Mouse (Mus musculus) left cerebral cortex, adult 9 months (tissue): ENCODE data around the gene Gpr156.
A peak's percentile ranks its signal among the peaks of the same experiment; 100 is the strongest.

Experiments used
- DNase-seq, 2 experiments: peaks; one replicate each; pipeline ENCODE4 v3.0.0; 2022; ENCODE audit warnings: low spot score in 2 of 2

The Gpr156 gene

DNA sequence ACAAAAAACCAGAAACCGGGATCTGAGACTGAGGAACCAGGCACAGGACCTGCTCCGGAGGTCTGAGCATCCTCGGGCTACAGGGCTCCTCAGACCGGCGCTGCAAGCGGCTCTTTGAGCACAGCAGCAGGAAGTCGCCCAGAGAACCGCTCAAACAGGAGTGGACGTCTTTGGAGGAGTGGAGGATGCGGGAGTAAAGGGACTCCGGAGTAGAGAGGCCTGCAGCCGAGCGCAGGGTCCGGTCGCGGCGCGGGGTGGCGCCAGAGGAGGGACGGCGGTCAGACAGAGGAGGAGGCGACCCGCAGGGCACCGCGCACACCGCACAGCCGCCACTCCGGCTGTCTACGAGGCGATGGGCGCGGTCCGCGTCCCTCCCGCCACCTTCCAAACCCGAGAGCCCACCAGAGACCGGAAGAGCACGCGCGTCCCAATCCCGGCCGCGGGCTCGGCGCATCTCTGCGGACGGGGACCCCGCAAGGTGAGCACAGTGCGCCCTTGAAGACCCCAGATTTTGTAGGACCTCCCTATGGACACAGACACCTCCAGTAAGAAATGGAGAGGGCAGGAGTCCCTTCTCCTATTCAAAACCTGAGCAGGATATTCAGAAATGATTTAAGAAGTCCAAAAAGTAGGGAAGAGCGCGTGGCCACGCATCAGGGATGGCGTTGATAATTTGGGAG, at the start of gene Gpr156:
TSS of gene Gpr156 (plus strand) at position 359 of the 680 bp plus-strand sequence.
- peak in 1 of 2 experiments; percentile 24 for DNase-seq

DNA sequence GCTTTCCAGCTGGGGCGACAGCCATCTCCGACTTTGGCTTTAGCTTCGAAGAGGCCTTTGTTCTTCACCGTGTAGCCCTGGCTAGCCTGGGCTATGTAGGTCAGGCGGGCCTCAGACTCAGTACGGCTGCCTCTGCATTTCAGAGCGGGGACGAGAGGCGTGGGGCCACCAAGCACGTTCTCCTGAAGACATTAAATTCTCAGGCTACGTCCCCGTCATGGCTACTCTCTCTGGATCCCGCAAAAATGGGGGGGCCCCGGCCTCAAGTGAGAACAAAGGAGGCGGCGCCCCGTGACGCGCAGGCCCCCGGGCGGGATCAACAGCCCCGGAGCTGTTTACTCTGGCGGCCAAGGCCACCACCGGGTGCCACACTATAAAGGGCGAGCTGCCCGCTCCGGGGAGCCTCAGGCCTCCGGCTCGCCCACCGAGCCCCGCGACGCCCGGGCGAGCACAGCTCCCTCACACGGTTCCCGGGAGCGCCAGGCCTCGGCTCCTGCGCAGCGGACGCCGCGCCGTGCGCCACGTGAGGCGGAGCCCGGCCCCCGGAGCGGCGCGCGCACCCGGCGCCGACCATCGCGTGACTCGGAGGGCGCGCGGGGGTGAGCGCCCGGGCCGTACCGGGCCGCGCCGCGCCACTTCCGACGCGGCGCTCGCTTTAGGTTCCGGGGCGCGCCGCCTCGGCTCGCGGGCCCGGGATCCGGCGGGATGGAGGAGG, 48.3 kb upstream of the Gpr156 start, which contains the start of gene Lrrc58:
TSS of gene Lrrc58 (plus strand) at position 599 of the 715 bp plus-strand sequence.
- peak; percentile 64 to 81 for DNase-seq

DNA sequence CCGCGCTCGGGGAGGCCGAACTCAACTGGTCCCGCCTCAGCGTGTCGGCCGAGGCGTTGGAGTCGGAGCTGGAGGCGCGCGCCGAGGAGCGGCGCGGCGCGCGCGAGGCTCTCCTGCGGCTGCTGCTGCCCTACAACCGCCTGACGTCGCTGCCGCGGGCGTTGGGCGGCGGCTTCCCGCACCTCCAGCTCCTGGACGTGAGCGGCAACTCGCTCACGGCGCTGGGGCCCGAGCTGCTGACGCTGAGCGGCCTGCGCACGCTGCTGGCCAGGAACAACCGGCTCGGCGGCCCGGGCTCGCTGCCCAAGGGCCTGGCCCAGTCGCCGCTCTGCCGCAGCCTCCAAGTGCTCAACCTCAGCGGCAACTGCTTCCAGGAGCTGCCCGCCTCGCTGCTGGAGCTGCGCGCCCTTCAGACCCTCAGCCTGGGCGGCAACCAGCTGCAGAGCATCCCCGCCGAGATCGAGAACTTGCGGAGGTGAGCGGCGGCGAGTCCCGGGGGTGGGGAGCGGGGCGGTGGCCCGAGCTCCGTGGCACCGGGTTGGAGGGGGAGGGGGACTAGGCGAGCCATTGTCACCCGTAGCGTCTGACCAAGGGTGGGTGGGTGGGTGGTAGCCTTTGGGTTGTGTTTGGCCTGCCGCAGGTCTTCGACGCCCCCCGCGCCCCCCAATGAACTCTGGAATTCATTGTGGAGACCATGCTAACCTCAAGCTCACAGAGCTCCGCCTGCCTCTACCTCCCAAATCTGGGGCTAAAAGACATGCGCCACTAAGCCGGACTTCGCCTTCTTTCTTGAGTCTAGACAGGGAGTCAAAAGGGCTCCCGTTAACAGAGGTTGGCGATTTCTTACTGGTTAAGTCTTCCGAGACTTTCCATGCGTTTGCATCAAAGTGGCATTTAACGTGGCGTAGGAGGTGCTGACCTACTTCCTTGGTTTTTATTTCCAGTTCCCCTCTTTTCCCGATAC, 47.5 kb upstream of the Gpr156 start:
- DNase-seq, result peak in 1 of 2 experiments; percentile 34

DNA sequence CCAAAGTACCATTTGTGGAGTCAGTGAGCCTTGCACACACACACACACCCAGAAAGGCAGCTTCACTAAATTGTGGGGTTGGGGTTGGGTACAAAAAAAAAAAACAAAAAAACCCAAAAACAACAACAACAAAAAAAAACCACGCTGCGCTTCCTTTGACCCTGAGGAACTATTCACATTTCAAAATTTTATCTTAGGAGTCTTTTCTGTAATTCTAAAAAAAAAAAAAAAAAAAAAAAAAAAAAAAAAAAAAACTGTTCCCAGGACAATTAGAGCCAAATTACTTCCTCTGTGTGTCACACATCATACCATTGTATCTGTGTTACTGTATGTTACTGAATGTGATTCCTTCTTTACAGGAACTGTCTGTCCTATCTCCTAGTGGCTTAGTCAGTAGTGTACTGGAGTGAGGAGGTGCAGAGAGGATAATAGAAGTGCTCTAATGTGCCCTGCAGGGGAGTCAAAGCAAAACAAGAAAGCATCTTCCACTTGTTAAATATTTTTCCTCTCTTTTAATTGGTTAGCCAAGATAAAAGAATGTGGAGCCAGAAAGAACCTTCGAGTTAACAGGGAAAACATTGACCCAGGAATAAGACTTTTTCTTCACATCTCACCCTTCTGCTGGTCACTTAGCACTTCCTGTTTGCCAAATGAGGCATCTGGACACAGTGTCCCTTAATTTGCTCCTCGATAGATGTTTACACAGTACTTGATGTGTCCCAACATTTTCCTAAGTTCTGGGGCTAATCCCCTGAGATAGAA, 46.6 kb upstream of the Gpr156 start:
- DNase-seq, result no peak

DNA sequence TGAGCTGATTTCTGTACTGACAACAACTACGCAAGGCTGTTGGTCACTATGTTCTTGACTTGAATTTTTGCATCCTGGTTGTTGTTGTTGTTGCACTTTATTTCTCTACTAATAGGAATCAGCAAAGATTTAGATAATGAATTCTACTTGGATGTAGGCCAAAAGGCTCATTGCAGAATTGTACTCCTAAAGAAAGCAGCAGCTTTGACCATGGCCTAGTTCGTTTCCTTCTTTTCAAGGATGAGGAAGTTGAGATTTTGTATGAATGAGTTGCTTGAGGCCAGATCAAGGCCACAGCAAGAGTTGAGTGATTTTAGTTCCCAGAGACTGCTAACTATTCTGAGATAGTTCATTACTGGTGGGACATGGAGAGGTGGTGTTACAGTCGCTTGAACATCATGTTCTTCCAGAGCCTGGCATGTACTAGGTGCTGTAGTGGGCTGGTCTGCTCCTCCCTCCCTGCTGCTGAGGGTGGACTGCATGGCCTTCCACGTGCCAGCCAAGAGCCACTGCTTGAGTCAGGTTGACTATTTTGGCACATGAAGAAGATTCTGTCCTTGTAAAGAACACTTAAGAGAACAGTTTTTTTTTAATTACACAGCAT, 45.1 kb upstream of the Gpr156 start:
- DNase-seq, result peak in 1 of 2 experiments; percentile 40

DNA sequence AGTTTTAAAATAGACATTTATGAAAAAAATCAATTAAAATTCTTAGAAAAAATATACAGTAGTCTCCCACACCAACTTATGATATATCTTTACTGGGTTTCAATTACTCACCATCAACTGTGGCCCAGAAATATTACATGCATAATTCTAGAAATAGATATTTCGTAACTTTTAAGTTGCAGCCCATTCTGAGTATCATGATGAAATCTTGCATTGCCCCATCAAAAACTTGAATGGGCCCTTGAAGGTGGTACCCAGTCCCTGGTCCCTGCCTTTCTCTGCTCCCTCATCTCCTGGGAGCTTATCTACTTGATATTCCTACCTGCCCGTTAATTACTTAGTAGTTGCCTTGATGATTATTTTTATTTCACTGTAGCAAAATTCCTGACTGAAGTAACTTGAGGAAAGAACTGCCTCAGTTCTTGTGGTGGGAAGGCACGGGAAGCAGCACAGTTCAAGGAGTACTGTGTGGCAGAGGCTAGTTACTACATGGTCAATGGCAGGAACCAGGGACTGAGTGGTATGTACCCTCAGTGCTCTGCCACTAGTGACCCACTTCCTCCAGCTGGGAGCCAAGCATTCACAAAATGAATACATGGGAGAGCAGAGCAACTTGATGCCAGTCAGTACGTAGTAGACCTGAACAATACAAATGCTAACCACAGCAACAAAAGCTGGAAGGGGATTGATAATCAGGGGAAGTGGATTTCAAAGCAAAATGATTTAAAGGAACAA, 41.6 kb upstream of the Gpr156 start:
- no peak for DNase-seq

DNA sequence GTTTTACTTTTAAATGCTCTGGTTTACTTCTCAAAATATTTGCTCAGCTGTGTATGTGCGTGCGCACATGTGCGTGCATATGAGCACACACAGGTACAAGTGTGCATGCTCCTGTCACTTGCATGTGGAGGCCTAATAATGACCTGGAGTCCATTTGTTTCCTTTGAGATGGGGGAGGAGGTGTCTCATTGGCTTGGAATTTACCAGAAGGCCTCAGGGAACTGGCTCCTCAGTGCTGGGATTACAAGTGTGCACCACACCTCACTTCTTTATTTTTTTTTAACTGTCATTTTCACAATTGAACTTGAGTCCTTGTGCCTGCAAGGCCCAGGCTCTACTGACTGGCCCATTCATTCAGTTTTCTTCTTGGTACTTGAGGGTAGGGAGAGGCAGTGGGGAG, 38.9 kb upstream of the Gpr156 start:
- no peak for DNase-seq

DNA sequence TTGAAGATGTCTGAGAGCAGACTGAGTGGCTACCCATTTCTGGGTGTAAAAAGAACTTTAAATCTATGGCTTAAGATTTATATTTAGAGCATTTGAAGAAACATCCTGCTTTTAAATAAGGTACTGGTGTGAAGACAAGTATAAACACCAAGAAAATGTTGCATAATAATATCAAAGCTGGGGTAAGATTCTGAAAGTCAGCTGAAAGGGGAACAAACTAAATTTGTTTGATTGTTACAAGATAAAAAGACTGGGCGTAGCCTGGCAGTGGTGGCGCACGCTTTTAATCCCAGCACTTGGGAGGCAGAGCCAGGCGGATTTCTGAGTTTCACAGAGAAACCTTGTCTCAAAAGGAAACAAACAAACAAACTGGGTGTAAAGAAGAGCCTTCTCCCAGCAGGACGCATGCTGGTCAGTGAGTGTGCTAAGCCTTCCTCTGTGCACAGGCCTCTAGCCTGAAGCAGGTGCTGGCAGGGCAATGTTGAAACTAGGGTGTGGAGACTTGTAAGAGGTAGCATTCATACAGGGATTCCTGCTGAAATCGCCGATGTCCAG, 37.3 kb upstream of the Gpr156 start:
- DNase-seq, result no peak

DNA sequence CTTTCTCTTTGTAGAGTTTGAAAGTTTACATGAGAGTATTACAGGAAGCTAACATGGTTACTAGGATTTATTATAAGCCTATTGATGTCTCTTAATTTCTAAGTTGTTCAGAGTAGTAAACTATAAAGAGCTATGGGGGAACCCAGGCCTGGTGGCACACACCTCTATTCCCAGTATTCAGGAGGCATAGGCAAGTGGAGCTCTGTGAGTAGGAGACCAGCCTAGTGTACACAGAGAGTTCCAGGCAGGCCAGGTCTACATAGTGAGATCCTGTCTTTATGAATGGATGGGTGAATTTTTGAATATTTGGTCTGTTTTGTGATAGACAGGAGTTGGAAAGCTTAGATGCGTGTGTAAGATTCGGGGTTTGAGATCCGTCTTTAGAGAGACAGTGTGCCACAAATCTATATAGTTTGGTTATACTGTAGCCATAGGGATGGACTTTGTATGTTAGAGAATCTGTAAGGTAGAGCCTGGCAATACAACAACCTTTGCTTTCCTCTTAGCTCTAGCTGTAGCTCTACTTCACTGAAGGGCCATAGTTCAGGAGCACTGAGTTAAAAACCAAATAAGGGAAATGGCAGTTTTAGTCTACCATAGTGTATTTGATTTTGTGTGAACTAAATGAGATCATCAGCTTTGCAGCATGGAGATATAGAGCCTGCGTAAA, 36.4 kb upstream of the Gpr156 start:
- DNase-seq, result no peak

DNA sequence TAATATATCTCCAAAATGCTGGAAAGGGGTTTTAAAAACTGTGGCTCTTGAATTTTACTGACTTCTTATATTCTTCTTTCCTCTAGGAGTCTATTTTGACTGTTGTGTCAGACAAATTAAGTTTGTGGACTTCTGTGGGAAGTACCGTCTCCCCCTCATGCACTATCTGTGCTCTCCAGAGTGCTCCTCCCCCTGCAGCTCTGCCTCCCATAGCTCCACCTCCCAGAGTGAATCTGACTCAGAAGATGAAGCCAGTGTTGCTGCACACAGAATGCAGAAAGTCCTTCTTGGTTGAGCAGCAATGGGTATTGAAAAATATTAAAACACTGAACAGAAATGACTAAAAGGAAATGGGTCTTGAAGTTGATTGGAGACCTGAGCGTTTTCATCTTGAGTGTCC, 35.1 kb upstream of the Gpr156 start:
- DNase-seq, result no peak

DNA sequence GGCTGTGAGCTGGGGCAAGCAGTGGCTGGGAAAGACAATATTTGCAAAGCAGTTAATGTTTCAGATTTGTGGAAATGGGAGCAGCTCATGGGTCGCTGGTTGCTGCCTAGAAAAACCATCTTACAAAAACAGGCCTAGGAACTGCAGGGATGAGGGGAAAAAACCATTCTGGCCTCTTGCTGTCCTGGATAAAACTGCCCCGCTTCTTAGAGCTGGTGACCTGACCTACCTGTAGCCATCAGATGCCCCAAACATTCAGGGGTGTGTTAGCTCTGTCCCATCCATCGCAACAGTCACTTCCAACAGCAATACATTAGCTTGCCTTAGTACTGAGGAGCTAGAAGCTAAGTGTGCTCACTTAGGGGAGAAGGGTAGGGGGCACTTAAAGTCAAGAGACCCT, 27.3 kb upstream of the Gpr156 start:
- no peak for DNase-seq

DNA sequence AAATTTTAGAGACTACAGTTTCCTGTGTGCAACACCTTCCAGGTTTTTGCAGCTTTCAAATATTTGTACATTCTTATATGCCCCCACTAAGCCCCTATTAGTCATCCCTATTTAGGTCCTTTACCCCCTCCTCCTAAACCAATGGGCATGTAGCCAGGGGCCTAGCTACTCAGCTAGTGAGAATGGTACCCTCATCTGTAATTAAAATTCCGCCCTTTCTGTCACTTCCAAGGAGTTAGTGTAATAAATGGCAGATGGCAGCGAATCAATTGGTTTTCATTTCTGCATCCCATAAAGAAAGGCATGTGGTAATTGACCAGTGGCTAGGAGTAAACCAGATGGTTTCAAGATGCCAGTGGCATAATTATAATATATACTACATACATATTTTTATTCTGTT, 23.6 kb upstream of the Gpr156 start:
- no peak for DNase-seq

DNA sequence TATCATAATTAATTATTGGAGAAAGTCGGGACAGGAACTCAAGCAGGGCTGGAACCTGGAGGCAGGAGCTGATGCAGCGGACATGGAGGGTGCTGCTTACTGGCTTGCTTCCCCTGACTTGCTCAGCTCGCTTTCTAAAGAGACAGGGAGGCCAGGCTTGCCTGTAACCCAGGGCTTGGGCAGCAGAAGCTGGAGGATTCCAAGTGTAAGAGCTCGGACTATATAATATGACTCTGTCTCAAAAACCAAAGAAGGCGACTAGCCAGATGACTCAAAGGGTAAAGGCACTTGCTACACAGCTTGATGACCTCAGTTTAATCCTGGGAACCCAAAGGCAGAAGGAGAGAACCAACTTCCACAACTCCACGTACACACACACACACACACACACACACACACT, 22.9 kb upstream of the Gpr156 start:
- no peak for DNase-seq

DNA sequence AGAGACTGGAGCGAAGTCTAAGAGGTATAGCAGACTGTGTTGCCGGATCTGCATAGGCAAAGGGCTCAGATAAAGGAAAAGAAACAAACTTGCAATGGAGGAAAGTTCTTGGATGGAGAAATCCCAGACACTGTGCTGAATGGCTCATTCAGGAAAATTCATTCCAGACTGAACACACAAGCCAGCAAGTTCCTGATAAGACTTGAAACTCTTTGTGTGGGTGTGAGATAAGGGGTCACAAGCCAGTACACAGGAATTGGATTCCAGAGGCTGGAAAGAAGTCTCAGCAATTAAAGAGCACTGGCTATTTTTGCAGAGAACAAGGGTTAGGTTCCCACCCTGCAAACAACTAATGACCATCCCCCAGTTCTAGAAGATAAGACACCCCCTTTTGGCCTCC, 22.4 kb upstream of the Gpr156 start:
- no peak for DNase-seq

DNA sequence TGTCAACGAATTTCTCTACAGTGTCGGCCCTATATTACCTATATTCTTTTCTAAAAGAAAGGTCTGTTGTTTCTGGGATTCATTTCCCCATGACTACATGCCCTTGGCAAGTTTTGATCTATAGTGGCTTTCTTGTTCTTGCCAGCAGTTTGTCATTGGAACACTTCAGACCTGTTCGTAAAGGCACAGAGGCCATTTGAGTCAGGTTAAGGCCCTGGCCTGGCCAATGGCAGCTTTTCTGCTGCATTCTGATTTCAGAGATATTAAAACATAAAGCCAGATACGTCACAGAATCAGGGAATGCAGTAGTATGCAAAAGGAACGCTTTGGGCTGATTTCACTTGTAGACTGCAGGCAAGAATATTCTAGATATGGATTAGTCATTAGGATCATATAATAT, 17.5 kb upstream of the Gpr156 start:
- DNase-seq, result no peak

DNA sequence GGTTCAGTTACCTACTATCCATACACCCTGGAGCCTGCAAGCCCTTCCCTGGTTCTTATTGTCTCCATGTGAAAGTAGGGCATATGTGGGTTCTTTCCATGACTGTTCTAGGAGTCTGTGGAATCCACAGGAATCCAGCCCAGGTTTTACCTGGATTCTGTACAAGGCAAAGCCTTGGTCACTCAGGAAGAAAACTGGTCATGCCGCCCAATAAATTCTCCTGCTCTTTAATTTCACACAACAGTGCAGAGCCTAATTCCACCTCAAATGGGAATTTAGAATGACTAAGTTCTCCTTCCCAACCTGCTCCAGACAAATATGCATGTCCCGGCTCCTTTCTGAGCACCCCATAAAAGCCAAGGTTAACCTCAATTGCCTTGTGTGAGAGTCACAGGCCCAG, 16.9 kb upstream of the Gpr156 start:
- DNase-seq, result no peak

DNA sequence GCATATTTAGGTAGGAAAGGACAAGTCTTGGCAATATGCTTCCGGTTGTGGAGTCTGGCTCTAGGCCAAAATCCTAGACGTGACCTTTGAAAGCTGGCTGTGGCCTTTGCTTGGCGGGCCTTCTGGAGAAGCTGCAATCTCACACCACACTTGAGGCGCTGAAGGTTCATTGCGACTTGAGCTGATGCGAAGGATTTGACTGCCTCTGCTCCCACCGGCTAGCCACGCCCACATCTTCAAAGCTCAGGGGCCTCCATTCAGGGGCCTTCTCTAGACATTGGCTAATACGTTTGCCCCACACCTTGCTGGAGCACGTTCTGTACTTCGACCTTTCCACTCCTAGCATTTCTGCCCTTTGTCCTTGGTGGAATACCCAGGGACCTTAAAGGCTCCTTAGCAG, 15.0 kb upstream of the Gpr156 start:
- no peak for DNase-seq

DNA sequence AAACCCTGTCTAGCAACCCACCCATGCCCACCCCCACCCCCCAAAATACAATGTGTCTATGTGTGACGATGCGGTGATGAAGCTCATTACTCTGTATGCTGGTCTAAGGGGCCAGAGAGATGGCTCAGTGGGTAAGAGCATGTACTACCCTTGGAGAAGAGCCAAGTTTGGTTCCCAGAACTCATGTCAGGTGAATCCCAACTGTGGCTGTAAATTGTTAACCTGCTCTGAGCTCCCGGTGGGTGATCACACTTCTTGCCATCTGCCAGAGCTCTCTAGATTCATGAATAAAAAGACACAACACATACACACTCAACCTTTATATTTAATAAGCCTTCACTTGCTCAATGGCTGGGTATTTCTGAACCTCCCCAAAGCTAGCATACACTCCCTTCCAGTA, 9.8 kb upstream of the Gpr156 start:
- DNase-seq, result no peak

DNA sequence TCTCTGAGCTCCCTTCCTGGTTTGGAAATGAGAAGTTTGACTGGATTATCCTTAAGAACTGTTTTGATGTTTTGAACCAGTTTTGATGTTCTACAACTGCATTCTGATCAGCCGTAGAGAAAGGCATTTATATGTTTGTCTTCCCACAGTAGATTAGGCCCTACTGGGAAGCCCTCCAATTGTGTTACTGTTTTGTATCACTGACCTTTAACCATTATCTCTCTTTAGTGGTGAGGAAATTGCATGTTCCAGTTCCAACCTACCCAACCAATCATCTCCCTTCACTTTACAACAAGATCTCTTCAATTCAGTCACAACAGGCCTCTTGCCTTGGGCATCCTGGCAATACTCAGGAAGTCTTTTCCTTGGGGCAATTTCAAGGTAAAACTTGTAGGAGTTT, 5.2 kb upstream of the Gpr156 start:
- no peak for DNase-seq

DNA sequence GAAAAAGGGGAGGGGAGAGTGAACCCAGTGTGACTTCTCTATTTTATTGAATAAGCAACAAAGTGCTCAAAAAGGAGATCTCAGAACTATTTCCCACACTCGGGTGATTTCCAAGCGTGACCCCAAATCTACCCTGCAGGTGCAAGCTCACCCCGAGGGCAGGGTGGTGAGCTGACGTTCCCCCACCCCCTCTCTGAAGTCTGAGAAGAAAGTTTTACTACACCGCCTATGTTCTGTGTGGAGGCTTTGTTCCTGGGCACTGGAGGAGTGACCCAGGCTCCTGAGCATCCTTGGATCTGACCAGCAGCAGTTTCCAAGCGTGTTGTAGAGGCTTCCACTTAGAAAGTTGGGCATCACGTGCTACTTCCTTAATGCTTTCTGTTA, 514 bp downstream of the Gpr156 start:
- no peak for DNase-seq
